Comparison of ENCODE assay signal across 10 mouse cellular contexts in the genomic region with DNA sequence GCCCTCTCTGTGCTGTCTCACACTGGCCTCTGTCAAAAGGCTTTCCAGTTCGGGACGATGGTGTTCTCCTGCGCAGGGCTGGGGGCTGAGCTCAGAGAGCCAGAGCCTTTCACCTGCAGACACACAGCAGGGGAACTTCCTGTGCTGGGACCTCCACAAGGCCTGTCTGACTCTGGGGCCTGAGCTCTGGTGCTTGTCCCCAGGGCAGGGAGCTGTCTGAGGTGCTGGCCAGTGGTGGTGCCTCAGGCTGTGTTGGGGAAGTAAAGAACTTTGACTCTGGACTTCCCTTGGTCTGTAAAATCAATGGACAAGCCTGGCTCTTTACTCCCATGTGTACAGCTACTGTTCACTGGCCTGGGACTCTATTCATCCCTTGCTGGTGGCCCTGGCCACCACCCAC. TPM values are rescaled to one million over a fixed set of nuclear protein-coding genes. Genes with fewer than 3 reads are reported as not detected.
DNase-seq lines count a peak whose midpoint lies in the region; ATAC-seq and TF ChIP-seq lines count a peak whose summit lies in the region.
"Had no signal": no experiment of that assay in that cellular context is flagged by ENCODE, and none has a peak within 500 bp of the region (broad histone marks: within the 10 kb centered on the region; RNA-seq: fewer than 3 reads in every experiment).

No protein-coding gene starts in this region.

- H3K9me3 ChIP-seq in embryonic facial prominence, embryonic 13.5 days, result no peaks in the 10 kb centered on the region
- H3K9me3 ChIP-seq: heart, embryonic 15.5 days had no signal

- peak overlapping the region; percentile 18; the same call in 1 of the 2 replicates for H3K4me2 ChIP-seq in embryonic facial prominence, embryonic 13.5 days
- H3K4me2 ChIP-seq: heart, embryonic 15.5 days had no signal

- no peak for ATAC-seq in embryonic facial prominence, embryonic 13.5 days (ENCODE audit: insufficient number of reproducible peaks, insufficient read depth, low FRiP score, low TSS enrichment, low read depth)

- H3K36me3 ChIP-seq in embryonic facial prominence, embryonic 13.5 days, result peaks cover 29% of the 10 kb centered on the region
- H3K36me3 ChIP-seq: heart, embryonic 15.5 days had no signal

- DNase-seq in heart, postnatal 4 days, result peak; percentile 65
- no peak for DNase-seq in heart, postnatal 36 days
- DNase-seq in thymus, postnatal 4 days, result peak; percentile 42
- no peak for DNase-seq in thymus, postnatal 25 days
- DNase-seq in testis, postnatal 14 days (ENCODE audit: low spot score), result peak; percentile 26
- no peak for DNase-seq in gastrocnemius, adult 2 months
- no peak for DNase-seq in Muller cell, postnatal 12 days (ENCODE audit: inconsistent ontology term)

- H3K4me1 ChIP-seq in embryonic facial prominence, embryonic 13.5 days, result peaks cover 85% of the 10 kb centered on the region

- TF ChIP-seq CTCF in gastrocnemius, adult 2 months (IDR thresholded peaks at IDR 0.05), result no peak

- peak overlapping the region; percentile 80 for H3K27ac ChIP-seq in embryonic facial prominence, embryonic 13.5 days
- no peak overlapping the region for H3K27ac ChIP-seq in gastrocnemius, adult 2 months
- H3K27ac ChIP-seq: heart, embryonic 15.5 days; liver, embryonic 14.5 days had no signal

- H3K4me3 ChIP-seq in embryonic facial prominence, embryonic 13.5 days, result no peak overlapping the region
- no peak overlapping the region for H3K4me3 ChIP-seq in gastrocnemius, adult 2 months
- H3K4me3 ChIP-seq: heart, embryonic 15.5 days had no signal

- no peaks in the 10 kb centered on the region for H3K27me3 ChIP-seq in embryonic facial prominence, embryonic 13.5 days

- no peak overlapping the region for H3K9ac ChIP-seq in embryonic facial prominence, embryonic 13.5 days
- H3K9ac ChIP-seq: heart, embryonic 15.5 days; liver, embryonic 14.5 days had no signal

- WGBS in embryonic facial prominence, embryonic 13.5 days, result 4% methylated on average over 3 of the region's 3 CpGs

- intact Hi-C loops in heart, postnatal 36 days (cut with DNase I), result no loop called here
- intact Hi-C loops in gastrocnemius, adult 2 months (cut with DNase I), result no loop called here

RNA-seq across cellular contexts. Expression of gene Fbln2, which starts 8.8 kb away (rescaled TPM):
- 100 to 1,000 TPM; 172 to 182 TPM for total RNA-seq in heart, postnatal 4 days (2021)
- 10 to 100 TPM; 65.7 to 83.2 TPM for total RNA-seq in heart, postnatal 36 days (2021)
- polyA plus RNA-seq in embryonic facial prominence, embryonic 13.5 days (2015; fragmentation: Nextera tagmentation; extraction: Ambion mirVana), result 298 and 344 TPM in 2 replicates
- total RNA-seq in gastrocnemius, adult 2 months (2021), result 10 to 100 TPM; 43.6 to 64.7 TPM

Comparison
In these comparisons a context has a peak if more than half of its experiments do, and no peak if none do; other contexts are left out.
1. DNase-seq: peak in heart, postnatal 4 days (single experiment), thymus, postnatal 4 days (single experiment) and testis, postnatal 14 days (single experiment); none in heart, postnatal 36 days (0 of 2), thymus, postnatal 25 days (single experiment), gastrocnemius, adult 2 months (single experiment) and Muller cell, postnatal 12 days (single experiment).